ENCODE assay signal across 16 mouse cellular contexts in the genomic region with DNA sequence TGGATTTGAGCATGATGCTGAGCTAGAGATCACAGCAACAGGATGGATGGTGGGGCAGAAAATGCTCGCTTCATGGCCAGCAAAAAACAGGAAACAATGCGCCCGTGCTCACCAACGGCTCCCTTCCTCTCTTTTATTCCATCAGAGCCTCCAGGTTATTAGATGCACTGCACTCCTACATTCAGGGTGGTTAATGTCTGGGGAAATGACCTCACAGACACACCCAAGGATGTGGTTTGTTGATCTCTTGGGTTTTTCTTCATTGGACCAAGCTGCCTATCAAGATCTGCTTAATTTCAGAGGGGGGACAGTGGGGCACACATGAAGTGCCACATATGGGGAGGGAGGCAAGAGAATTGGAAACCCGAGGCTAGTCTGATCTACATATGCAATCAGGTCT. TPM values are rescaled to one million over a fixed set of nuclear protein-coding genes. Genes with fewer than 3 reads are reported as not detected.
DNase-seq lines count a peak whose midpoint lies in the region; ATAC-seq lines count a peak whose summit lies in the region.
"Had no signal": no experiment of that assay in that cellular context is flagged by ENCODE, and none has a peak within 500 bp of the region (broad histone marks: within the 10 kb centered on the region; RNA-seq: fewer than 3 reads in every experiment).

No protein-coding gene starts in this region.

- WGBS in intestine, embryonic 15.5 days, result 69% methylated on average over 5 of the region's 5 CpGs

- DNase-seq in MEL-GATA-1-ER (ENCODE audit: extremely low read depth, low read depth), result peak; percentile 91
- DNase-seq in thymus, postnatal 14 days, result no peak
- DNase-seq in urinary bladder, postnatal 4 days (ENCODE audit: low spot score in 2 of 2), result no peak
- no peak for DNase-seq in adrenal gland, postnatal 4 days (ENCODE audit: low spot score in 2 of 2)
- DNase-seq: adrenal gland, adult 2 months; cerebellum, postnatal 36 days; forebrain, postnatal 0 days; gastrocnemius, postnatal 14 days; lung, postnatal 4 days had no signal

- no peak for ATAC-seq in erythroblast, adult 5-6 weeks (replicated peaks; ENCODE audit: low FRiP score, poor library complexity, severe bottlenecking)
- ATAC-seq in intestine, embryonic 15.5 days, result no peak; the same call in 1 of the 2 replicates
- peak; percentile 72 for ATAC-seq in megakaryocyte progenitor cell, adult 5-6 weeks (replicated peaks; ENCODE audit: poor library complexity)
- ATAC-seq: forebrain, postnatal 0 days; hindbrain, embryonic 16.5 days had no signal

- H3K27me3 ChIP-seq in erythroblast, embryonic 14.5 days (ENCODE audit: control insufficient read depth), result no peaks in the 10 kb centered on the region
- H3K27me3 ChIP-seq in intestine, embryonic 15.5 days (replicated peaks), result no peaks in the 10 kb centered on the region
- H3K27me3 ChIP-seq: embryonic facial prominence, embryonic 15.5 days; limb, embryonic 13.5 days had no signal

- H3K9ac ChIP-seq in intestine, embryonic 15.5 days, result no peak overlapping the region
- H3K9ac ChIP-seq: embryonic facial prominence, embryonic 15.5 days; forebrain, postnatal 0 days; limb, embryonic 13.5 days had no signal

- peak overlapping the region; percentile 34; the same call in 1 of the 2 replicates for H3K4me2 ChIP-seq in intestine, embryonic 15.5 days (replicated peaks)
- H3K4me2 ChIP-seq: embryonic facial prominence, embryonic 15.5 days; limb, embryonic 13.5 days had no signal

- H3K4me1 ChIP-seq in erythroblast, embryonic 14.5 days (ENCODE audit: control insufficient read depth), result peaks cover 18% of the 10 kb centered on the region
- H3K4me1 ChIP-seq in intestine, embryonic 15.5 days (replicated peaks), result no peaks in the 10 kb centered on the region; the same call in 1 of the 2 replicates
- H3K4me1 ChIP-seq: embryonic facial prominence, embryonic 15.5 days had no signal

- H3K4me3 ChIP-seq in erythroblast, embryonic 14.5 days (replicated peaks), result peak overlapping the region; percentile 46
- no peak overlapping the region for H3K4me3 ChIP-seq in intestine, embryonic 15.5 days (replicated peaks)
- H3K4me3 ChIP-seq: embryonic facial prominence, embryonic 15.5 days; limb, embryonic 13.5 days had no signal

- no peaks in the 10 kb centered on the region for H3K36me3 ChIP-seq in erythroblast, embryonic 14.5 days (ENCODE audit: control insufficient read depth)
- no peaks in the 10 kb centered on the region for H3K36me3 ChIP-seq in intestine, embryonic 15.5 days
- H3K36me3 ChIP-seq: embryonic facial prominence, embryonic 15.5 days; limb, embryonic 13.5 days had no signal

- peaks cover 8% of the 10 kb centered on the region for H3K9me3 ChIP-seq in erythroblast, embryonic 14.5 days (ENCODE audit: control insufficient read depth, low read length)
- H3K9me3 ChIP-seq in intestine, embryonic 15.5 days, result no peaks in the 10 kb centered on the region
- H3K9me3 ChIP-seq: embryonic facial prominence, embryonic 15.5 days had no signal

- H3K27ac ChIP-seq in intestine, embryonic 15.5 days, result no peak overlapping the region
- H3K27ac ChIP-seq: embryonic facial prominence, embryonic 15.5 days; limb, embryonic 13.5 days had no signal

RNA-seq across cellular contexts. Expression of a gene that starts 39.3 kb away (rescaled TPM):
- polyA plus RNA-seq in erythroblast, embryonic 14.5 days (2012), result 0.10 and 0.16 TPM in 2 replicates
- 0.77 and 2.5 TPM in 2 replicates for total RNA-seq in erythroblast, adult 5-6 weeks (2015; ENCODE audit: low replicate concordance)
- 4.6 and 6.1 TPM in 2 replicates for total RNA-seq in erythroblast, adult 5-6 weeks (2017; ENCODE audit: low replicate concordance)
- 22.7 and 23.3 TPM in 2 replicates for polyA plus RNA-seq in intestine, embryonic 15.5 days (2015; fragmentation: Nextera tagmentation; extraction: Ambion mirVana)
- 16.5 and 17.7 TPM in 2 replicates for total RNA-seq in megakaryocyte progenitor cell, adult 5-6 weeks (2015)
- 30.2 and 31.0 TPM in 2 replicates for total RNA-seq in megakaryocyte progenitor cell, adult 5-6 weeks (2017)
- 10 to 100 TPM; 16.5 to 17.1 TPM for total RNA-seq in adrenal gland, postnatal 4 days (2021)

RNA-seq across cellular contexts. Expression of a gene that starts 39.6 kb away (rescaled TPM):
- 0.78 and 0.87 TPM in 2 replicates for polyA plus RNA-seq in erythroblast, embryonic 14.5 days (2012)
- 57.5 and 85.5 TPM in 2 replicates for total RNA-seq in erythroblast, adult 5-6 weeks (2015; ENCODE audit: low replicate concordance)
- 58.0 and 74.6 TPM in 2 replicates for total RNA-seq in erythroblast, adult 5-6 weeks (2017; ENCODE audit: low replicate concordance)
- 131 and 140 TPM in 2 replicates for polyA plus RNA-seq in intestine, embryonic 15.5 days (2015; fragmentation: Nextera tagmentation; extraction: Ambion mirVana)
- 269 and 285 TPM in 2 replicates for total RNA-seq in megakaryocyte progenitor cell, adult 5-6 weeks (2015)
- total RNA-seq in megakaryocyte progenitor cell, adult 5-6 weeks (2017), result 297 and 304 TPM in 2 replicates
- total RNA-seq in adrenal gland, postnatal 4 days (2021), result 100 to 1,000 TPM; 136 to 138 TPM
